Comparison of ENCODE assay signal across 8 mouse cellular contexts in the genomic region with DNA sequence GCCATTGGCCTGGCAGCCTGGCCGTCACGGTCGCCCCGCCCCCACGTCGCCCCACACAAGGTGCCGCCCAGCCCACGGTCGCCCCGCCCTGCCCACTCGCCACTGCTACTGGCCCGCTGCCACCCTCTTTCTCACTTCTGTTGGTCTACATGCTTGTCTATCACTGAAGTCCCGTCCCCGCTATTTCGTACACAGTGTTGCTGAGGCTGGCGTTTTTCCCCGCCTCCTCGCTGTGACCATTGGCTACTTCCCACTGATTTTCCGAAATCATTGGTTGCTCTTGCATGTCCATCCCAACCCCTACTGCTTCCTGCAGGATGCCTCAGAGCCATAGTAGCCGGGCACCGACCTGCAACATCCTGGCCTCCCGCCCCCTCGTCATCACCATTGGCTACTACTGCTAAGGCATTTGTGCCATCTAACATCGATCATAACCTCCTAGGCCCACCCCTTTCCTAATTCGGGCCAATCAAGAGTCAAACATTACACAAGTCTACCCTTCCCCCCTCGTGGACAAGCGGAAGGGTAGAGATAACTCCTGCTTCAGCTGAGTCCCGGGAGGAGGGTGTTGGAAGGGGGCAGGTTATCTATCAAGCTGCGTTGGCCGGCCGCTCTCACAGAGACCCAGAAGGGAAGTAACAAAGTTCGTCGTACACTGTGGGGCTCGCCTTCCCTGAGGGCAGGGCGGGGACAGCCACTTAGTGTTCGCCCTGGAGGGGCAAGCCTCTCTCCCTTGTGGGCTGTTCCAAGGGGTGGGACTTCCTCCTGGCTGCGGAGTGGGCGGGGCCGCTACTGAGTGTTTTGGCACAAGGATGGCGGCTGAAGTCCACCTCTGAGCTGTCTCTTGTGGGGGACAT. TPM values are rescaled to one million over a fixed set of nuclear protein-coding genes. Genes with fewer than 3 reads are reported as not detected.
A peak's percentile ranks its signal among the peaks of the same experiment; 100 is the strongest.
DNase-seq lines count a peak whose midpoint lies in the region; ATAC-seq lines count a peak whose summit lies in the region.

No protein-coding gene starts in this region.

- ATAC-seq in inflammation-experienced regulatory T-cells, adult 6 months, result peak; percentile 93
- peak; percentile 91 for ATAC-seq in megakaryocyte-erythroid progenitor cell, adult 5-6 weeks (replicated peaks; ENCODE audit: low FRiP score, low TSS enrichment, poor library complexity, severe bottlenecking)

- peak; percentile 100 for DNase-seq in adrenal gland, adult (ENCODE audit: inconsistent age in 2 of 2, low spot score in 1 of 2)
- DNase-seq in embryo, embryonic 10.5 days (ENCODE audit: low spot score), result peak; percentile 99
- peak; percentile 100 for DNase-seq in gastrocnemius, postnatal 14 days
- peak; percentile 100 for DNase-seq in left cerebral cortex, postnatal 10 days (ENCODE audit: extremely low spot score in 1 of 2, low spot score in 2 of 2)
- peak; percentile 100 for DNase-seq in right cerebral cortex, postnatal 25 days
- DNase-seq in urinary bladder, postnatal 4 days (ENCODE audit: low spot score in 2 of 2), result peak; percentile 100

- intact Hi-C loops in gastrocnemius, postnatal 14 days (cut with DNase I; ENCODE audit: low total_unique reads), result no loop called here
- intact Hi-C loops in left cerebral cortex, postnatal 10 days (cut with DNase I), result no loop called here

RNA-seq across cellular contexts. Expression of gene Rab40c, which starts 0.5 kb away (rescaled TPM):
- total RNA-seq in gastrocnemius, postnatal 14 days (2021), result 10 to 100 TPM; 10.1 to 10.3 TPM
- 1 to 10 TPM; 6.0 to 7.9 (median 7.5) TPM for polyA plus RNA-seq in inflammation-experienced regulatory T-cells, adult 6 months (2017; shearing (Covaris generic))
- total RNA-seq in left cerebral cortex, postnatal 10 days (2021), result 10 to 100 TPM; 46.2 to 53.4 TPM
- total RNA-seq in megakaryocyte-erythroid progenitor cell, adult 5-6 weeks (2014; fragmentation: Nextera tagmentation), result 2.4 and 8.9 TPM in 2 replicates
- total RNA-seq in megakaryocyte-erythroid progenitor cell, adult 5-6 weeks (2017), result 7.9 and 30.2 TPM in 2 replicates

RNA-seq across cellular contexts. Expression of gene Pigq, which starts 24.7 kb away (rescaled TPM):
- 10 to 100 TPM; 29.8 to 30.2 TPM for total RNA-seq in gastrocnemius, postnatal 14 days (2021)
- 10 to 100 TPM; 22.0 to 28.6 (median 27.4) TPM for polyA plus RNA-seq in inflammation-experienced regulatory T-cells, adult 6 months (2017; shearing (Covaris generic))
- 100 to 1,000 TPM; 123 to 126 TPM for total RNA-seq in left cerebral cortex, postnatal 10 days (2021)
- total RNA-seq in megakaryocyte-erythroid progenitor cell, adult 5-6 weeks (2014; fragmentation: Nextera tagmentation), result 211 and 231 TPM in 2 replicates
- 102 and 156 TPM in 2 replicates for total RNA-seq in megakaryocyte-erythroid progenitor cell, adult 5-6 weeks (2017)

RNA-seq across cellular contexts. Expression of gene Nhlrc4, which starts 24.7 kb away (rescaled TPM):
- not detected for total RNA-seq in gastrocnemius, postnatal 14 days (2021)
- polyA plus RNA-seq in inflammation-experienced regulatory T-cells, adult 6 months (2017; shearing (Covaris generic)), result not detected
- not detected for total RNA-seq in left cerebral cortex, postnatal 10 days (2021)
- total RNA-seq in megakaryocyte-erythroid progenitor cell, adult 5-6 weeks (2014; fragmentation: Nextera tagmentation), result not detected in 2 replicates
- total RNA-seq in megakaryocyte-erythroid progenitor cell, adult 5-6 weeks (2017), result not detected in 2 replicates

RNA-seq across cellular contexts. Expression of gene A930017K11Rik, which starts 32.4 kb away (rescaled TPM):
- total RNA-seq in gastrocnemius, postnatal 14 days (2021), result not detected
- polyA plus RNA-seq in inflammation-experienced regulatory T-cells, adult 6 months (2017; shearing (Covaris generic)), result not detected
- total RNA-seq in left cerebral cortex, postnatal 10 days (2021), result not detected
- total RNA-seq in megakaryocyte-erythroid progenitor cell, adult 5-6 weeks (2014; fragmentation: Nextera tagmentation), result not detected in 2 replicates
- total RNA-seq in megakaryocyte-erythroid progenitor cell, adult 5-6 weeks (2017), result 0.05 TPM in 1 of 2 replicates, not detected in the other

RNA-seq across cellular contexts. Expression of gene Wfikkn1, which starts 39.4 kb away (rescaled TPM):
- under 1 TPM; 0.49 to 0.55 TPM for total RNA-seq in gastrocnemius, postnatal 14 days (2021)
- 1 to 10 TPM in 2 of 3 experiments, under 1 TPM in 1; 0.93 to 1.9 (median 1.4) TPM for polyA plus RNA-seq in inflammation-experienced regulatory T-cells, adult 6 months (2017; shearing (Covaris generic))
- 1 to 10 TPM in 1 of 2 experiments, under 1 TPM in 1; 0.63 to 1.4 TPM for total RNA-seq in left cerebral cortex, postnatal 10 days (2021)
- total RNA-seq in megakaryocyte-erythroid progenitor cell, adult 5-6 weeks (2014; fragmentation: Nextera tagmentation), result 0.87 TPM in 1 of 2 replicates, not detected in the other
- total RNA-seq in megakaryocyte-erythroid progenitor cell, adult 5-6 weeks (2017), result 0.19 and 1.4 TPM in 2 replicates

Comparison
In these comparisons a context has a peak if more than half of its experiments do, and no peak if none do; other contexts are left out.
1. Peak in every context shown above with its lines: DNase-seq and ATAC-seq.